Mouse (Mus musculus): ENCODE measurements around the gene AI481877. TPM values are rescaled to one million over a fixed set of nuclear protein-coding genes. Genes with fewer than 3 reads are reported as not detected.

The AI481877 gene
- total RNA-seq, 2 experiments from 2014 or later, result not detected

Other genes with a start within 250 kb of the AI481877 start
- gene Ecpas, start 226.2 kb downstream of the AI481877 start, total RNA-seq (2021), result 100 to 1,000 TPM; 136 to 153 TPM
- 10 to 100 TPM; 22.5 to 26.9 TPM for gene Zkscan16, start 195.4 kb downstream of the AI481877 start, total RNA-seq (2021)
- gene Ptgr1, start 151.9 kb downstream of the AI481877 start, total RNA-seq (2021), result 1 to 10 TPM; 5.3 to 5.8 TPM
- 1 to 10 TPM; 7.0 to 7.7 TPM for gene Dnajc25, start 143.9 kb downstream of the AI481877 start, total RNA-seq (2021)
- 1 to 10 TPM in 1 of 2 experiments, not detected in 1; 6.5 TPM for gene Gm20503, start 135.8 kb downstream of the AI481877 start, total RNA-seq (2021)
- 100 to 1,000 TPM; 123 to 127 TPM for gene Gng10, start 103.9 kb downstream of the AI481877 start, total RNA-seq (2021)
- 10 to 100 TPM; 78.9 to 90.0 TPM for gene Ugcg, start 50.3 kb upstream of the AI481877 start, total RNA-seq (2021)

Measured in layer of hippocampus, postnatal 10 days (tissue).